Mouse (Mus musculus) liver, postnatal 0 days (tissue): Measurements from ENCODE around the gene 4933403O08Rik. TPM values are rescaled to one million over a fixed set of nuclear protein-coding genes. Genes with fewer than 3 reads are reported as not detected.

Source experiments
- ATAC-seq: fragments of 200-750 bp; cut with Nextera tagmentation; 2 replicates; pipeline ENCODE4 v1.8.0; 2017; ENCODE audit warnings: mild to moderate bottlenecking, moderate library complexity
- DNase-seq: peaks from one replicate; pipeline ENCODE4 v3.0.0-alpha.2; 2016
- H3K27ac ChIP-seq: fragments of 300-500 bp; sonication (generic); 2 replicates; pipeline ENCODE4 v1.5.1; 2014; ENCODE audit warnings: antibody characterized with exemption, moderate library complexity, mild to moderate bottlenecking, low read depth
- H3K27me3 ChIP-seq: fragments of 300-500 bp; sonication (generic); 2 replicates; pipeline ENCODE4 v1.6.1; 2014; ENCODE audit warnings: low read length, control low read depth, mixed read lengths; ENCODE audit not compliant: insufficient read depth
- H3K36me3 ChIP-seq: fragments of 300-500 bp; sonication (generic); replicated peaks from 2 replicates; pipeline ENCODE4 v1.6.1; 2014; ENCODE audit warnings: mild to moderate bottlenecking, control low read depth, low read length, moderate library complexity, mixed read lengths; ENCODE audit not compliant: insufficient read depth
- H3K4me1 ChIP-seq: fragments of 300-500 bp; sonication (generic); 2 replicates; pipeline ENCODE4 v1.6.1; 2014; ENCODE audit warnings: antibody characterized with exemption, mild to moderate bottlenecking, control low read depth; ENCODE audit not compliant: insufficient read depth
- H3K4me2 ChIP-seq: fragments of 300-500 bp; sonication (generic); 2 replicates; pipeline ENCODE4 v1.6.1; 2014; ENCODE audit warnings: low read depth, mild to moderate bottlenecking, low read length, moderate library complexity, mixed read lengths
- H3K4me3 ChIP-seq: fragments of 300-500 bp; sonication (generic); 2 replicates; pipeline ENCODE4 v1.5.1; 2014; ENCODE audit warnings: low read depth, low read length
- H3K9ac ChIP-seq: fragments of 300-500 bp; sonication (generic); replicated peaks from 2 replicates; pipeline ENCODE4 v1.6.1; 2014; ENCODE audit warnings: mild to moderate bottlenecking, moderate library complexity
- H3K9me3 ChIP-seq: fragments of 300-500 bp; sonication (generic); 2 replicates; pipeline ENCODE4 v1.6.1; 2016; ENCODE audit warnings: mild to moderate bottlenecking, control low read depth, low read length, mixed read lengths
- CTCF ChIP-seq: sonication (generic); IDR thresholded peaks from 2 replicates; pipeline ENCODE4 v1.5.1; 2016; ENCODE audit warnings: antibody characterized with exemption, low read depth
- EP300 ChIP-seq: IDR thresholded peaks from 2 replicates; pipeline ENCODE4 v1.6.1; 2016; ENCODE audit warnings: antibody characterized with exemption, low read depth, mild to moderate bottlenecking
- WGBS: fragments of 180-500 bp; shearing (Covaris S2); extraction: QIAGEN DNeasy Blood & Tissue Kit; methylation state at CpG from one replicate; pipeline ENCODE4 v1.1.7; 2014; ENCODE audit not compliant: insufficient replicate concordance; 5-methylcytosine and 5-hydroxymethylcytosine counted together
- polyA plus RNA-seq: library from polyadenylated mRNA; unstranded; fragments of >200 nt; fragmentation: Nextera tagmentation; extraction: Ambion mirVana; gene quantifications from 2 replicates; pipeline ENCODE4 v1.2.1, GENCODE M21; 2015

Gene 4933403O08Rik
- not detected in 2 replicates for polyA plus RNA-seq

DNA sequence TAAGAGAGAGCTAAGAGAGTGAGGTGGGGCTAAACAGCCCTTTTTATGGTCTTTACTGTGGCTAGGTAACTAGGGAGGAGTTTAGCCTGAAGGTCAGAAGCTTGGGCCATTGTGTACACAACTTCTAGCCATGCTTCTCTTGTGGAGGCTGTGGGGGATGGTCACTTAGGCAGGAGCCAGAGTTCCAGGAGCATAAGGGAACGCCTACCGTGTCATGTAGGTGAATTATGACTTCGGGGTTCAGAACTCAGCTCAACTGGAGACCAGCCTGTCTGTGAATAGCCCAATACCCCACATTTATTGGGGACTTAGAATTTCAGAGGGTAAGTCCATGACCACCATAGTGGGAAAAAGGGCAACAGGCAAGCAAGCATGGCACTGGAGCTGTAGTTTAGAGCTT, at the start of gene 4933403O08Rik:
TSS of gene 4933403O08Rik (plus strand) at position 301 of the 400 bp plus-strand sequence.
- H3K27me3 ChIP-seq = no peaks in the 10 kb centered on the region
- no peak within 1 kb of the TSS for H3K4me3 ChIP-seq
- no peak for ATAC-seq
- H3K9me3 ChIP-seq = no peaks in the 10 kb centered on the region
- WGBS = 62% methylated on average over 3 of the region's 3 CpGs
- no peaks in the 10 kb centered on the region for H3K4me1 ChIP-seq
- H3K27ac ChIP-seq = no peak within 1 kb of the TSS
- TF ChIP-seq CTCF (no peak), EP300 (no peak)
- DNase-seq = no peak
- no peaks in the 10 kb centered on the region for H3K36me3 ChIP-seq
- no peak within 1 kb of the TSS for H3K4me2 ChIP-seq
- H3K9ac ChIP-seq = no peak within 1 kb of the TSS

DNA sequence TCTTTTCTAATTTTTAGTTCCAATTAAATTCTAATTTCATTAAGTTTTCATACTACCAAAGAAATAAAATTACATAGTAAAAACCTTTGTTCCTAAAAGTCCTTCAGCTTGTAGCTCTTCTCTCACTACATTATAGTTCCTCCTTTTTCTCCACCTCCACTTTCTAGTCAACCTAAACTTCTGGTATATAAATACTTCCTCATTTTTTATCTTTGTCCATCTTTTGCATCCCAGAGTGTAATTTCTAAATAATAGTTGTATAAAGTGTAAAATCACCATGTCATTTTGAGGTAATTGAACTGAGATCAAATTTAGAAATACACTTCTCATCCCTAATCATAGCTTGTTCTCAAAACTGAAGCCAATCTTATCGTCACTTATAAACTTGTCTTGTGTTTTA, 4.1 kb downstream of the 4933403O08Rik start:
- Histone ChIP-seq H3K4me1 (no peaks in the 10 kb centered on the region), H3K9me3 (no peaks in the 10 kb centered on the region), H3K9ac (no peak overlapping the region), H3K4me2 (no peak overlapping the region), H3K27me3 (no peaks in the 10 kb centered on the region), H3K36me3 (no peaks in the 10 kb centered on the region), H3K27ac (no peak overlapping the region), H3K4me3 (no peak overlapping the region)
- DNase-seq = no peak
- TF ChIP-seq EP300 = no peak
- no peak for ATAC-seq
- 73% methylated on average over 1 of the region's 1 CpGs for WGBS

- Histone ChIP-seq H3K9me3 (no peaks in the 10 kb centered on the region), H3K9ac (no peak overlapping the region), H3K4me2 (no peak overlapping the region), H3K27me3 (no peaks in the 10 kb centered on the region), H3K27ac (no peak overlapping the region), H3K4me1 (no peaks in the 10 kb centered on the region), H3K4me3 (no peak overlapping the region), H3K36me3 (no peaks in the 10 kb centered on the region)
- no peak for DNase-seq
- no peak for ATAC-seq
- TF ChIP-seq CTCF = no peak
- TF ChIP-seq EP300 = no peak
- 55% methylated on average over 2 of the region's 2 CpGs for WGBS
Observed at GRCm38 (mm10) chrX:112255513-112255912, 16.7 kb downstream of the 4933403O08Rik start.

GRCm38 (mm10) chrX:112273550-112273949, 34.7 kb downstream of the 4933403O08Rik start:
- no peak for DNase-seq
- H3K9me3 ChIP-seq = no peaks in the 10 kb centered on the region
- no peak overlapping the region for H3K27ac ChIP-seq
- 40% methylated on average over 1 of the region's 1 CpGs for WGBS
- no peaks in the 10 kb centered on the region for H3K27me3 ChIP-seq
- no peaks in the 10 kb centered on the region for H3K4me1 ChIP-seq
- no peak overlapping the region for H3K9ac ChIP-seq
- H3K4me2 ChIP-seq = no peak overlapping the region
- TF ChIP-seq CTCF = no peak
- TF ChIP-seq EP300 = no peak
- H3K36me3 ChIP-seq = no peaks in the 10 kb centered on the region
- H3K4me3 ChIP-seq = no peak overlapping the region
- ATAC-seq = no peak

Other genes with a start within 250 kb of the 4933403O08Rik start
- gene Tex16, start 228.0 kb upstream of the 4933403O08Rik start, polyA plus RNA-seq = 0.09 and 0.28 TPM in 2 replicates
- gene Apool, start 72.3 kb downstream of the 4933403O08Rik start, polyA plus RNA-seq = 25.4 and 26.8 TPM in 2 replicates
- gene Satl1, start 167.7 kb downstream of the 4933403O08Rik start, polyA plus RNA-seq = not detected in 2 replicates